Mouse (Mus musculus) myocyte (in vitro differentiated cells): ENCODE results near the gene Fggy.

Source experiments
- CEBPB ChIP-seq: IDR thresholded peaks from 2 replicates; pipeline ENCODE4 v1.6.1; 2011; ENCODE audit warnings: mild to moderate bottlenecking, moderate library complexity; ENCODE audit not compliant: poor library complexity, insufficient read depth, severe bottlenecking
- MAX ChIP-seq: IDR thresholded peaks from one replicate; pipeline ENCODE4 v1.6.1; 2011; ENCODE audit warnings: low read depth, mild to moderate bottlenecking, control low read depth
- MYOD1 ChIP-seq, 3 experiments: IDR thresholded peaks; one replicate each; pipeline ENCODE4 v1.6.1; 2011; ENCODE audit warnings: control low read depth in 2 of 3, low read depth in 2 of 3, mild to moderate bottlenecking in 2 of 3, moderate library complexity in 1 of 3; ENCODE audit not compliant: insufficient read length in 2 of 3, control insufficient read depth in 1 of 3
- POLR2A ChIP-seq: IDR thresholded peaks from one replicate; pipeline ENCODE4 v1.6.1; 2011; ENCODE audit warnings: low read depth, mild to moderate bottlenecking, control low read depth, moderate library complexity; ENCODE audit not compliant: insufficient read length
- TCF12 ChIP-seq: IDR thresholded peaks from one replicate; pipeline ENCODE4 v1.6.1; 2011; ENCODE audit warnings: mild to moderate bottlenecking, control low read depth; ENCODE audit not compliant: poor library complexity, insufficient read depth, severe bottlenecking
- USF1 ChIP-seq: IDR thresholded peaks from one replicate; pipeline ENCODE4 v1.6.1; 2011; ENCODE audit warnings: low read depth, mild to moderate bottlenecking, control low read depth, moderate library complexity

DNA sequence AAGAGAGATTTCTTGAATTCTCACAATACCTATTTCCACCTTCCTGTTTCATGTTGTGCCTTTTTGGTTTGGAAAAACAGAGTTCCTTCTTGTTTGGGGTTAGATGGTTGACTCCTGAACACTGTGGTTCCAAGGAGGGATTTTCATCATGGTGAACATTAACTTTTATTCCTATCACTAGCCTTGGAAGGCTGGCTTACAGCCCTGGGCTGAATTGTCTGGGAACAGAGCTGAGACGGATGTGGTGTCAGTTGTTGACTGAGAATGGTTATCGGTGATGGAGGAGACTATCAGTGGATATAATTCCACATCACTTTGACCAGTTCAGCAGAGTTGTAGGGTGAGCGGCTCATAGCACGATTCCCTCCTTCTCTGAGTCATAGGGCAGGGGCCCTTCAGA lies 178.7 kb downstream of the Fggy start:
- TF ChIP-seq MYOD1 (IDR thresholded peaks at IDR 0.05; ENCODE audit: control insufficient read depth in 1 of 3, insufficient read length in 2 of 3, low read depth in 2 of 3) (no peak), MAX (no peak), POLR2A (no peak), USF1 (no peak), CEBPB (no peak), TCF12 (no peak)
